Comparison of ENCODE assay signal across 26 mouse cellular contexts in the genomic region with DNA sequence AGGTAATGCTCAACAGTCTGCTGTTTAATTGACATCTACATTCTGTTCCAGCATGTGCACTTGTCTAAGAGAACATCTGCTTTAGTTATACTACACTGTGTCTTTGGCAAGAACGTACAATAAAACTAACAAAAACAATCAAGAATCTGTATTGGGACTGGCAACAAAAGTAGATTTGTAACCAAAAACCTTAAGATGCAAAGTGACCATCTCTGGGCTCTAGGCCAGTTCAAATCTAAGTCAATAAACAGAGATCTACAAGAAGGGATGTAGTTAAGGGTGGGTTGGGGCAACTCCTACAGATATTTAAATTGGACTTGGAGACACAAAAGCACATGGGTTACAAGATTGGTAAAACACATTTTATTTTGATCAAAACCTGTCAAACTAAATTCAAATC.
"Had no signal": no experiment of that assay in that cellular context is flagged by ENCODE, and none has a peak within 500 bp of the region (broad histone marks: within the 10 kb centered on the region; RNA-seq: fewer than 3 reads in every experiment).

No protein-coding gene starts in this region.

- H3K9me3 ChIP-seq: heart, embryonic 13.5 days; heart, embryonic 15.5 days; hindbrain, embryonic 13.5 days; hindbrain, embryonic 15.5 days; kidney, embryonic 15.5 days; limb, embryonic 13.5 days; liver, embryonic 13.5 days had no signal

- H3K4me3 ChIP-seq: heart, adult 2 months; heart, embryonic 13.5 days; heart, embryonic 15.5 days; hindbrain, embryonic 13.5 days; hindbrain, embryonic 15.5 days; kidney, embryonic 15.5 days; limb, embryonic 13.5 days; liver, embryonic 13.5 days had no signal

- H3K4me2 ChIP-seq: heart, embryonic 11.5 days; heart, embryonic 13.5 days; heart, embryonic 15.5 days; hindbrain, embryonic 13.5 days; hindbrain, embryonic 15.5 days; kidney, embryonic 15.5 days; limb, embryonic 13.5 days; liver, embryonic 11.5 days; liver, embryonic 13.5 days had no signal

- H3K9ac ChIP-seq: heart, embryonic 13.5 days; heart, embryonic 15.5 days; hindbrain, embryonic 13.5 days; hindbrain, embryonic 15.5 days; kidney, embryonic 15.5 days; limb, embryonic 13.5 days; liver, embryonic 13.5 days had no signal

- H3K27me3 ChIP-seq: heart, embryonic 13.5 days; heart, embryonic 15.5 days; hindbrain, embryonic 13.5 days; hindbrain, embryonic 15.5 days; kidney, embryonic 15.5 days; limb, embryonic 13.5 days; liver, embryonic 13.5 days had no signal

- H3K27ac ChIP-seq: heart, adult 2 months; heart, embryonic 13.5 days; heart, embryonic 15.5 days; hindbrain, embryonic 13.5 days; hindbrain, embryonic 15.5 days; hindbrain, postnatal 0 days; kidney, embryonic 15.5 days; kidney, postnatal 0 days; limb, embryonic 13.5 days; liver, embryonic 13.5 days had no signal

- DNase-seq: gastrocnemius, postnatal 14 days; gastrocnemius, postnatal 36 days; heart, adult 11 months; heart, adult 2 months; heart, postnatal 14 days; heart, postnatal 36 days; kidney, adult 11 months; kidney, adult 2 months; kidney, adult 9 months; kidney, postnatal 14 days; kidney, postnatal 36 days; layer of hippocampus, adult 9-11 months; layer of hippocampus, postnatal 36 days; liver; liver, embryonic 13.5 days had no signal

- H3K36me3 ChIP-seq: hindbrain, embryonic 13.5 days had no signal

- H3K4me1 ChIP-seq: heart, embryonic 15.5 days; hindbrain, embryonic 13.5 days; hindbrain, embryonic 15.5 days had no signal

- ATAC-seq: hindbrain, postnatal 0 days; intestine, embryonic 16.5 days had no signal
